ENCODE assay signal across 25 mouse cellular contexts in the genomic region with DNA sequence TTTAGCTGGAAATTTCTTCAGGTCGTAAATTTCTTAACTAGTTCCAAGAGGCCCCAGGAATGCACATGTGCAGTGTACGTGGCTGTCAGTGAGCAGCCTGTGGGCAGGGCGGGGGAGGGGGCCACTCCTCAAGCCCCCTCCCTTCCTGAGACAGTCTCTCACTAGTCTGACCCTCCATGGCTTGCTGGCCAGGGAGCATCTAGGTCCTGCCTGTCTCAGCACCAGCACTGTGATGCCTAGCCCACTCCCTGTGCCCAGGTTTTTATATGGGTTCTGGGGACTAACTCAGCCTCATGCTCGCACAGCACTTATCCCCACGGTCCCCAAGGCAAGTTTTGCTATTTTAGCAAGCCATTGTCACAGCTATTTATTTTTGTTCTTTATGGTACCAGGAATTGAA. TPM values are rescaled to one million over a fixed set of nuclear protein-coding genes. Genes with fewer than 3 reads are reported as not detected.
DNase-seq lines count a peak whose midpoint lies in the region; ATAC-seq lines count a peak whose summit lies in the region.
"Had no signal": no experiment of that assay in that cellular context is flagged by ENCODE, and none has a peak within 500 bp of the region (broad histone marks: within the 10 kb centered on the region; RNA-seq: fewer than 3 reads in every experiment).

No protein-coding gene starts in this region.

- no peaks in the 10 kb centered on the region for H3K9me3 ChIP-seq in heart, embryonic 11.5 days (replicated peaks; ENCODE audit: control insufficient read depth, low read length)
- H3K9me3 ChIP-seq in hindbrain, embryonic 15.5 days, result no peaks in the 10 kb centered on the region
- H3K9me3 ChIP-seq in hindbrain, embryonic 16.5 days (ENCODE audit: control insufficient read depth, low read length), result no peaks in the 10 kb centered on the region
- H3K9me3 ChIP-seq in midbrain, embryonic 11.5 days (ENCODE audit: control insufficient read depth, low read length), result no peaks in the 10 kb centered on the region
- H3K9me3 ChIP-seq in midbrain, embryonic 13.5 days, result no peaks in the 10 kb centered on the region
- H3K9me3 ChIP-seq: embryonic facial prominence, embryonic 13.5 days; forebrain, embryonic 13.5 days; heart, embryonic 15.5 days had no signal

- H3K27ac ChIP-seq in heart, embryonic 11.5 days (ENCODE audit: low read depth, low read length), result no peak overlapping the region
- no peak overlapping the region for H3K27ac ChIP-seq in hindbrain, embryonic 15.5 days (replicated peaks)
- H3K27ac ChIP-seq in hindbrain, embryonic 16.5 days (ENCODE audit: low read depth, low read length), result no peak overlapping the region
- no peak overlapping the region for H3K27ac ChIP-seq in midbrain, embryonic 11.5 days (ENCODE audit: low read depth, low read length)
- H3K27ac ChIP-seq in midbrain, embryonic 13.5 days, result no peak overlapping the region
- H3K27ac ChIP-seq: embryonic facial prominence, embryonic 13.5 days; forebrain, embryonic 13.5 days; heart, embryonic 15.5 days had no signal

- peak; percentile 83 for DNase-seq in heart, adult 11 months
- peak; percentile 21 for DNase-seq in midbrain, embryonic 11.5 days (ENCODE audit: low spot score, missing footprints)
- DNase-seq: adrenal gland, postnatal 10 days; cerebellum, adult 11 months; cerebellum, adult 8-10 months; cerebellum, postnatal 14 days; forebrain, postnatal 0 days; gastrocnemius, postnatal 14 days; heart, postnatal 36 days had no signal

- H3K9ac ChIP-seq in heart, embryonic 11.5 days (ENCODE audit: low read depth, low read length), result no peak overlapping the region
- no peak overlapping the region for H3K9ac ChIP-seq in hindbrain, embryonic 15.5 days
- H3K9ac ChIP-seq in hindbrain, embryonic 16.5 days (ENCODE audit: low read depth, low read length), result no peak overlapping the region
- no peak overlapping the region for H3K9ac ChIP-seq in midbrain, embryonic 11.5 days (ENCODE audit: low read length)
- no peak overlapping the region for H3K9ac ChIP-seq in midbrain, embryonic 13.5 days (replicated peaks)
- H3K9ac ChIP-seq: embryonic facial prominence, embryonic 13.5 days; forebrain, embryonic 13.5 days; forebrain, postnatal 0 days; heart, embryonic 15.5 days had no signal

- no peak overlapping the region for H3K4me3 ChIP-seq in heart, embryonic 11.5 days (ENCODE audit: low read depth, low read length)
- H3K4me3 ChIP-seq in hindbrain, embryonic 15.5 days, result no peak overlapping the region
- H3K4me3 ChIP-seq in hindbrain, embryonic 16.5 days (ENCODE audit: low read length), result no peak overlapping the region
- H3K4me3 ChIP-seq in midbrain, embryonic 11.5 days (ENCODE audit: low read depth, low read length), result no peak overlapping the region
- H3K4me3 ChIP-seq in midbrain, embryonic 13.5 days (replicated peaks), result no peak overlapping the region
- H3K4me3 ChIP-seq: embryonic facial prominence, embryonic 13.5 days; forebrain, embryonic 13.5 days; heart, embryonic 15.5 days had no signal

- no peaks in the 10 kb centered on the region for H3K27me3 ChIP-seq in heart, embryonic 11.5 days (ENCODE audit: control insufficient read depth, insufficient read depth, low read length)
- H3K27me3 ChIP-seq in hindbrain, embryonic 15.5 days, result no peaks in the 10 kb centered on the region
- no peaks in the 10 kb centered on the region for H3K27me3 ChIP-seq in hindbrain, embryonic 16.5 days (replicated peaks; ENCODE audit: control insufficient read depth, insufficient read depth, low read length)
- no peaks in the 10 kb centered on the region for H3K27me3 ChIP-seq in midbrain, embryonic 11.5 days (ENCODE audit: control insufficient read depth, insufficient read depth, low read length)
- no peaks in the 10 kb centered on the region for H3K27me3 ChIP-seq in midbrain, embryonic 13.5 days
- H3K27me3 ChIP-seq: embryonic facial prominence, embryonic 13.5 days; forebrain, embryonic 13.5 days; heart, embryonic 15.5 days had no signal

- ATAC-seq in heart, embryonic 11.5 days (replicated peaks; ENCODE audit: insufficient number of reproducible peaks, low FRiP score, low TSS enrichment), result no peak
- peak; percentile 42; the same call in 1 of the 2 replicates for ATAC-seq in hindbrain, embryonic 15.5 days (ENCODE audit: low FRiP score, low read depth)
- no peak for ATAC-seq in hindbrain, embryonic 16.5 days
- no peak for ATAC-seq in midbrain, embryonic 11.5 days (ENCODE audit: low FRiP score)
- ATAC-seq in midbrain, embryonic 13.5 days, result no peak
- ATAC-seq in megakaryocyte-erythroid progenitor cell, adult 5-6 weeks (replicated peaks; ENCODE audit: low FRiP score, low TSS enrichment, poor library complexity, severe bottlenecking), result 0 out of 2 replicates have a peak, but pooled peaks have one; percentile 41
- ATAC-seq: forebrain, embryonic 13.5 days; forebrain, postnatal 0 days had no signal

- no peak overlapping the region for H3K4me2 ChIP-seq in heart, embryonic 11.5 days
- no peak overlapping the region for H3K4me2 ChIP-seq in hindbrain, embryonic 15.5 days
- no peak overlapping the region for H3K4me2 ChIP-seq in hindbrain, embryonic 16.5 days (ENCODE audit: low read length)
- H3K4me2 ChIP-seq in midbrain, embryonic 11.5 days, result no peak overlapping the region
- no peak overlapping the region for H3K4me2 ChIP-seq in midbrain, embryonic 13.5 days (replicated peaks)
- H3K4me2 ChIP-seq: embryonic facial prominence, embryonic 13.5 days; forebrain, embryonic 13.5 days; heart, embryonic 15.5 days had no signal

- peaks cover 10% of the 10 kb centered on the region for H3K36me3 ChIP-seq in heart, embryonic 11.5 days (ENCODE audit: control insufficient read depth, insufficient read depth, low read length)
- H3K36me3 ChIP-seq in hindbrain, embryonic 15.5 days, result peaks cover 29% of the 10 kb centered on the region
- H3K36me3 ChIP-seq in hindbrain, embryonic 16.5 days (ENCODE audit: control insufficient read depth, insufficient read depth, low read length), result peaks cover 18% of the 10 kb centered on the region
- peaks cover 2% of the 10 kb centered on the region; the same call in 1 of the 2 replicates for H3K36me3 ChIP-seq in midbrain, embryonic 11.5 days (ENCODE audit: control insufficient read depth, insufficient read depth, low read length)
- H3K36me3 ChIP-seq in midbrain, embryonic 13.5 days, result peaks cover 48% of the 10 kb centered on the region

- 74% methylated on average over 5 of the region's 5 CpGs for WGBS in heart, embryonic 11.5 days (ENCODE audit: insufficient replicate concordance)
- WGBS in hindbrain, embryonic 15.5 days, result 91% methylated on average over 5 of the region's 5 CpGs
- whole genome bisulfite sequencing in hindbrain, embryonic 16.5 days, result 83% methylated on average over 5 of the region's 5 CpGs
- 88% methylated on average over 5 of the region's 5 CpGs for WGBS in midbrain, embryonic 11.5 days
- WGBS in midbrain, embryonic 13.5 days, result 85% methylated on average over 5 of the region's 5 CpGs

- H3K4me1 ChIP-seq in heart, embryonic 11.5 days (ENCODE audit: control insufficient read depth, insufficient read depth, low read length), result no peaks in the 10 kb centered on the region
- no peaks in the 10 kb centered on the region for H3K4me1 ChIP-seq in hindbrain, embryonic 15.5 days (replicated peaks)
- H3K4me1 ChIP-seq in hindbrain, embryonic 16.5 days (ENCODE audit: control insufficient read depth, insufficient read depth, low read depth, low read length), result no peaks in the 10 kb centered on the region
- no peaks in the 10 kb centered on the region for H3K4me1 ChIP-seq in midbrain, embryonic 11.5 days (ENCODE audit: control insufficient read depth, insufficient read depth, low read length)
- H3K4me1 ChIP-seq in midbrain, embryonic 13.5 days (replicated peaks), result no peaks in the 10 kb centered on the region
- H3K4me1 ChIP-seq: embryonic facial prominence, embryonic 13.5 days; forebrain, embryonic 13.5 days; heart, embryonic 15.5 days had no signal

RNA-seq across cellular contexts. Expression of a gene that starts 18.7 kb away (rescaled TPM):
- polyA plus RNA-seq in heart, embryonic 11.5 days (2014; fragmentation: Nextera tagmentation; extraction: Ambion mirVana), result not detected in 2 replicates
- not detected in 2 replicates for polyA plus RNA-seq in hindbrain, embryonic 15.5 days (2015; fragmentation: Nextera tagmentation; extraction: Ambion mirVana)
- polyA plus RNA-seq in hindbrain, embryonic 16.5 days (2015; fragmentation: Nextera tagmentation; extraction: Ambion mirVana), result not detected in 2 replicates
- polyA plus RNA-seq in midbrain, embryonic 11.5 days (2014; fragmentation: Nextera tagmentation; extraction: Ambion mirVana), result not detected in 2 replicates
- not detected in 2 replicates for polyA plus RNA-seq in midbrain, embryonic 13.5 days (2015; fragmentation: Nextera tagmentation; extraction: Ambion mirVana)
- total RNA-seq in megakaryocyte-erythroid progenitor cell, adult 5-6 weeks (2014; fragmentation: Nextera tagmentation), result 0.94 and 1.4 TPM in 2 replicates
- total RNA-seq in megakaryocyte-erythroid progenitor cell, adult 5-6 weeks (2017), result not detected in 2 replicates
- total RNA-seq: adrenal gland, postnatal 10 days; adrenal gland, postnatal 4 days; common myeloid progenitor, adult 5-6 weeks; forebrain, postnatal 0 days; gastrocnemius, adult 18-20 months; gastrocnemius, postnatal 14 days; heart, adult 8-10 months; heart, postnatal 36 days; MEL had no signal
- polyA plus RNA-seq: brain, embryonic 14.5 days; C2C12; embryonic facial prominence, embryonic 13.5 days; forebrain, embryonic 13.5 days; forebrain, postnatal 0 days; heart, embryonic 15.5 days; hindbrain, embryonic 11.5 days had no signal

RNA-seq across cellular contexts. Expression of a gene that starts 24.7 kb away (rescaled TPM):
- 57.9 and 62.1 TPM in 2 replicates for polyA plus RNA-seq in heart, embryonic 11.5 days (2014; fragmentation: Nextera tagmentation; extraction: Ambion mirVana)
- 60.6 and 62.3 TPM in 2 replicates for polyA plus RNA-seq in hindbrain, embryonic 15.5 days (2015; fragmentation: Nextera tagmentation; extraction: Ambion mirVana)
- 61.5 and 63.3 TPM in 2 replicates for polyA plus RNA-seq in hindbrain, embryonic 16.5 days (2015; fragmentation: Nextera tagmentation; extraction: Ambion mirVana)
- polyA plus RNA-seq in midbrain, embryonic 11.5 days (2014; fragmentation: Nextera tagmentation; extraction: Ambion mirVana), result 86.4 and 88.8 TPM in 2 replicates
- 66.3 and 68.3 TPM in 2 replicates for polyA plus RNA-seq in midbrain, embryonic 13.5 days (2015; fragmentation: Nextera tagmentation; extraction: Ambion mirVana)
- 95.7 and 101 TPM in 2 replicates for total RNA-seq in megakaryocyte-erythroid progenitor cell, adult 5-6 weeks (2014; fragmentation: Nextera tagmentation)
- 183 and 187 TPM in 2 replicates for total RNA-seq in megakaryocyte-erythroid progenitor cell, adult 5-6 weeks (2017)

RNA-seq across cellular contexts. Expression of a gene that starts 35.9 kb away (rescaled TPM):
- polyA plus RNA-seq in heart, embryonic 11.5 days (2014; fragmentation: Nextera tagmentation; extraction: Ambion mirVana), result 10.5 and 10.7 TPM in 2 replicates
- polyA plus RNA-seq in hindbrain, embryonic 15.5 days (2015; fragmentation: Nextera tagmentation; extraction: Ambion mirVana), result 15.5 and 16.6 TPM in 2 replicates
- polyA plus RNA-seq in hindbrain, embryonic 16.5 days (2015; fragmentation: Nextera tagmentation; extraction: Ambion mirVana), result 15.6 and 16.9 TPM in 2 replicates
- polyA plus RNA-seq in midbrain, embryonic 11.5 days (2014; fragmentation: Nextera tagmentation; extraction: Ambion mirVana), result 13.8 and 15.9 TPM in 2 replicates
- polyA plus RNA-seq in midbrain, embryonic 13.5 days (2015; fragmentation: Nextera tagmentation; extraction: Ambion mirVana), result 15.6 and 18.6 TPM in 2 replicates
- total RNA-seq in megakaryocyte-erythroid progenitor cell, adult 5-6 weeks (2014; fragmentation: Nextera tagmentation), result 10.7 and 17.7 TPM in 2 replicates
- total RNA-seq in megakaryocyte-erythroid progenitor cell, adult 5-6 weeks (2017), result 29.5 and 31.9 TPM in 2 replicates

RNA-seq across cellular contexts. Expression of a gene that starts 36.4 kb away (rescaled TPM):
- polyA plus RNA-seq in heart, embryonic 11.5 days (2014; fragmentation: Nextera tagmentation; extraction: Ambion mirVana), result 9.7 and 13.2 TPM in 2 replicates
- polyA plus RNA-seq in hindbrain, embryonic 15.5 days (2015; fragmentation: Nextera tagmentation; extraction: Ambion mirVana), result 22.6 and 23.0 TPM in 2 replicates
- polyA plus RNA-seq in hindbrain, embryonic 16.5 days (2015; fragmentation: Nextera tagmentation; extraction: Ambion mirVana), result 20.0 and 21.7 TPM in 2 replicates
- polyA plus RNA-seq in midbrain, embryonic 11.5 days (2014; fragmentation: Nextera tagmentation; extraction: Ambion mirVana), result 13.3 and 13.6 TPM in 2 replicates
- polyA plus RNA-seq in midbrain, embryonic 13.5 days (2015; fragmentation: Nextera tagmentation; extraction: Ambion mirVana), result 23.7 and 28.7 TPM in 2 replicates
- 16.6 and 38.2 TPM in 2 replicates for total RNA-seq in megakaryocyte-erythroid progenitor cell, adult 5-6 weeks (2014; fragmentation: Nextera tagmentation)
- 20.7 and 22.1 TPM in 2 replicates for total RNA-seq in megakaryocyte-erythroid progenitor cell, adult 5-6 weeks (2017)

Comparison
In these comparisons a context has a peak if more than half of its experiments do, and no peak if none do; other contexts are left out.
1. ATAC-seq: peak in hindbrain, embryonic 15.5 days (single experiment) and megakaryocyte-erythroid progenitor cell, adult 5-6 weeks (single experiment); none in heart, embryonic 11.5 days (single experiment), hindbrain, embryonic 16.5 days (single experiment), midbrain, embryonic 11.5 days (single experiment) and midbrain, embryonic 13.5 days (single experiment).